Mouse (Mus musculus): ENCODE data around the gene Lhfpl2. TPM values are rescaled to one million over a fixed set of nuclear protein-coding genes. Genes with fewer than 3 reads are reported as not detected.

The Lhfpl2 gene
- polyA plus RNA-seq, 1 experiment = not detected

- TF ChIP-seq CTCF (IDR thresholded peaks at IDR 0.05; ENCODE audit: insufficient read depth, low read depth, low read length) = no peak
- no peak for TF ChIP-seq POLR2A (IDR thresholded peaks at IDR 0.05; ENCODE audit: insufficient read depth, low read depth, low read length)
- WGBS = 61% methylated on average over 5 of the region's 5 CpGs
- Histone ChIP-seq H3K27ac (ENCODE audit: insufficient read depth, low read depth, low read length) (no peak overlapping the region), H3K4me1 (ENCODE audit: control insufficient read depth, insufficient read depth, low read length) (peaks cover 11% of the 10 kb centered on the region; the same call in 1 of the 2 replicates), H3K4me3 (ENCODE audit: insufficient read depth, low read depth, low read length) (no peak overlapping the region)
These were observed 124.4 kb downstream of the Lhfpl2 start for GRCm38 (mm10) chr13:94182026-94182425.

- Histone ChIP-seq H3K4me1 (ENCODE audit: control insufficient read depth, insufficient read depth, low read length) (peaks cover 10% of the 10 kb centered on the region; the same call in 1 of the 2 replicates), H3K4me3 (ENCODE audit: insufficient read depth, low read depth, low read length) (no peak overlapping the region), H3K27ac (ENCODE audit: insufficient read depth, low read depth, low read length) (no peak overlapping the region)
- 74% methylated on average over 8 of the region's 8 CpGs for WGBS
- TF ChIP-seq POLR2A (IDR thresholded peaks at IDR 0.05; ENCODE audit: insufficient read depth, low read depth, low read length) = no peak
- no peak for TF ChIP-seq CTCF (IDR thresholded peaks at IDR 0.05; ENCODE audit: insufficient read depth, low read depth, low read length)
These were observed 125.9 kb downstream of the Lhfpl2 start for GRCm38 (mm10) chr13:94183372-94184021.

DNA sequence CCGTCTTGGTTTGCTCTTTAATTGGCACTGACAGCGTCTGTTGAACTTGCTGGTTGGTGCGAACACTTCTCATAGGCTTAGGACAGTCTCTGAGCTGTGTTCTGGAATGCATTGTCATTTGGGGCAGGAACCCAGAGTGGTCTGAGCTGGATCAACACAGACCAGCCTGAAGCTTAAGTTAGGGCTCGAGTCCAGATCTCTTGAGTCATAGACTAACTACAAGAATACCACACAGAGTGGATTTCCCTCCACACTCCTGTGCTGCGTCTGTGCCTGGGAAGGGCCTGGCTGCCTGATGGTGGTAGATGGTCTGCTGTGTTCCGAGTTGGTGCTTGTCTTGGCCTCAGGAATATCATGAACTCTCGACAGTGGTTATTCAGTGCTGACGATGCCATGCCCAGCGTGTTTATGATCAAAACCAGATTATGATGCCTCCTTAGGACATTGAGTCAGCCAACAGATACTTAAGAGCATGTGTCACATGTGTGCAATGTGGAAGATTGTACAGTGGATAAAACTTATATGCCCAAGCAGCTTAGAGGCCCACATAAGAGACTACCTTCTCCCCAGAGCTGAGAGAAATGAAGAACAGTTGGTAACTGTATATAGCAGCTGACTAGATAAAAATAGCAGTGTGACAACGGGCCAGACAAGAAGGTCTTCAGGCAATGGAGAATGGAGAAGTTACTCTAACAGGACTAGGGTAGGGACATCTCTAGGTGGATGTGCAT lies 127.3 kb downstream of the Lhfpl2 start:
- peaks cover 5% of the 10 kb centered on the region; the same call in 1 of the 2 replicates for H3K4me1 ChIP-seq (ENCODE audit: control insufficient read depth, insufficient read depth, low read length)
- TF ChIP-seq POLR2A (IDR thresholded peaks at IDR 0.05; ENCODE audit: insufficient read depth, low read depth, low read length) = no peak
- TF ChIP-seq CTCF (IDR thresholded peaks at IDR 0.05; ENCODE audit: insufficient read depth, low read depth, low read length) = no peak
- no peak overlapping the region for H3K4me3 ChIP-seq (ENCODE audit: insufficient read depth, low read depth, low read length)
- H3K27ac ChIP-seq (ENCODE audit: insufficient read depth, low read depth, low read length) = no peak overlapping the region
- WGBS = 84% methylated on average over 10 of the region's 10 CpGs

- TF ChIP-seq POLR2A (IDR thresholded peaks at IDR 0.05; ENCODE audit: insufficient read depth, low read depth, low read length) = no peak
- no peak for TF ChIP-seq CTCF (IDR thresholded peaks at IDR 0.05; ENCODE audit: insufficient read depth, low read depth, low read length)
- 86% methylated on average over 5 of the region's 6 CpGs for WGBS
These were observed 128.0 kb downstream of the Lhfpl2 start for GRCm38 (mm10) chr13:94185631-94186030.

DNA sequence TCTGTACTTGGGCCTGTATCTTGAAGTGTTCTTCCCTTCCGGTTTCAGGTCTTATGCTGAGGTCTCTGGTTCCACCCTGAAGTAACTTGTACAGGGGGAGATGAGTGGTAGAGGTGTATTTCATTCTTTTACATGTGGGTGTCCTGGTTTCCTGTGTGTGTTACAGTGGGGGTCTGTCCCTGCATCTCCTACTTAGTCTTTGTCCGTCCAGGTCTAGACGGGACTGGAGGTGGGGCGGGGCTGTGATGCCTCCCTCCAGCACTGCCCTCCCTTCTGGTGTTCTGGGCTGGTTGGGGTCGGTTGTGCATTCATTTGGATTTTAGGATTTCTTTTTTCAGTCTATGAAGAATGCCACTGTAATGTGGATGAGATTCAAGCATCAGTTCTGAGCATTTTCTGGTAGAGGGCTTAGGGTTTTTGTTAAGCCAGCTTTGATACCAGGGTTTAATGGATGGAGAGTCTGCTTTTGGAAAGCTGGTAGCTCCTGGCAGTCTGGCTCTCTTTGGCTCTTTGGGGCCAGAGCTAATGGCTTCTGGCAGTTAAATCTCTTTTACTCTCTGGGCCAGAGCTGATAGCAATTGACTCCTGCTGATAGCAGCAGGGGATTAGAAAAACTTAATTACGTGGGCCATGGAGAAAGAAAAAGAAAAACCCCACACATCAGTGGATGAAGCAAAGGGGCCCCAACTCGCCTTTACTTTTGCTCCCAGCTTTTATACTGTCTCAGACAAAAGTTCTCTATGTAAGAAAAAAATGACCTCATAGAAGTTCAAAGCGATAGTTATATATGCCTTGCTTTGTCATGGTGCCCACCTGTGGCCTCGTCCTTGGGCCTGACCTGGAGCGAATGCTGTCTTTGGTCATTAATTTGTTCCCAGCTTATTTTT lies 130.8 kb downstream of the Lhfpl2 start:
- Histone ChIP-seq H3K4me1 (ENCODE audit: control insufficient read depth, insufficient read depth, low read length) (peaks cover 11% of the 10 kb centered on the region), H3K27ac (ENCODE audit: insufficient read depth, low read depth, low read length) (no peak overlapping the region), H3K4me3 (ENCODE audit: insufficient read depth, low read depth, low read length) (no peak overlapping the region)
- TF ChIP-seq CTCF (IDR thresholded peaks at IDR 0.05; ENCODE audit: insufficient read depth, low read depth, low read length) (no peak), POLR2A (IDR thresholded peaks at IDR 0.05; ENCODE audit: insufficient read depth, low read depth, low read length) (no peak)
- WGBS = 47% methylated on average over 10 of the region's 10 CpGs

More at GRCm38 (mm10) chr13:94185631-94186030, 128.0 kb downstream of the Lhfpl2 start:
- no peak overlapping the region for H3K4me3 ChIP-seq (ENCODE audit: insufficient read depth, low read depth, low read length)
- H3K4me1 ChIP-seq (ENCODE audit: control insufficient read depth, insufficient read depth, low read length) = peaks cover 5% of the 10 kb centered on the region; the same call in 1 of the 2 replicates
- no peak overlapping the region for H3K27ac ChIP-seq (ENCODE audit: insufficient read depth, low read depth, low read length)

- WGBS = 94% methylated on average over 1 of the region's 1 CpGs
- H3K27ac ChIP-seq (ENCODE audit: insufficient read depth, low read depth, low read length) = no peak overlapping the region
These were observed 132.8 kb downstream of the Lhfpl2 start for GRCm38 (mm10) chr13:94190386-94190785.

DNA sequence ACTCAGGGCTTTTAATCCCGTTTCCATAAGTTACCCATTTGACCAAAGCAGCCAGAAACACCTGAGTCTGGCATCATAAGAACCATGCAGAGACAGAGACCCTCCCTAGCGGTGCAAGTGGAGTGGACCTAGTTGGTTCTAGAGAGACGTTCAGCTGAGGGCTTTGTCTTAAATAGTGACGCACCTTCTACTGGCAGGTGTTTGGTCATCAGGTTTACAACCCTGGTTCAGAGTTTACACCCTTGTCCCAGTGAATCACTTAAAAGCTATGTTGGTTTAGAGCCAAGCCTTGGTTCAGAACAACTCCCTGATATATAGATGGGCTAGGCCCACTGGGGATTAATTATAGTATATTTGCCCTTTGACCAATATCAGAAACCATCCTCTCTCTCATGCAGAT lies 135.6 kb downstream of the Lhfpl2 start:
- H3K4me3 ChIP-seq (ENCODE audit: insufficient read depth, low read depth, low read length) = no peak overlapping the region
- no peak for TF ChIP-seq POLR2A (IDR thresholded peaks at IDR 0.05; ENCODE audit: insufficient read depth, low read depth, low read length)
- TF ChIP-seq CTCF (IDR thresholded peaks at IDR 0.05; ENCODE audit: insufficient read depth, low read depth, low read length) = no peak
- WGBS = 87% methylated on average over 4 of the region's 4 CpGs
- peaks cover 5% of the 10 kb centered on the region for H3K4me1 ChIP-seq (ENCODE audit: control insufficient read depth, insufficient read depth, low read length)
- no peak overlapping the region for H3K27ac ChIP-seq (ENCODE audit: insufficient read depth, low read depth, low read length)

More at GRCm38 (mm10) chr13:94190386-94190785, 132.8 kb downstream of the Lhfpl2 start:
- Histone ChIP-seq H3K4me3 (ENCODE audit: insufficient read depth, low read depth, low read length) (no peak overlapping the region), H3K4me1 (ENCODE audit: control insufficient read depth, insufficient read depth, low read length) (peaks cover 11% of the 10 kb centered on the region)
- no peak for TF ChIP-seq POLR2A (IDR thresholded peaks at IDR 0.05; ENCODE audit: insufficient read depth, low read depth, low read length)
- no peak for TF ChIP-seq CTCF (IDR thresholded peaks at IDR 0.05; ENCODE audit: insufficient read depth, low read depth, low read length)

GRCm38 (mm10) chr13:94198616-94199015 lies 141.0 kb downstream of the Lhfpl2 start:
- TF ChIP-seq POLR2A (IDR thresholded peaks at IDR 0.05; ENCODE audit: insufficient read depth, low read depth, low read length) = no peak
- no peak for TF ChIP-seq CTCF (IDR thresholded peaks at IDR 0.05; ENCODE audit: insufficient read depth, low read depth, low read length)
- no peaks in the 10 kb centered on the region for H3K4me1 ChIP-seq (ENCODE audit: control insufficient read depth, insufficient read depth, low read length)

More at GRCm38 (mm10) chr13:94198616-94199015, 141.0 kb downstream of the Lhfpl2 start:
- H3K4me3 ChIP-seq (ENCODE audit: insufficient read depth, low read depth, low read length) = no peak overlapping the region
- WGBS = 93% methylated on average over 6 of the region's 6 CpGs
- H3K27ac ChIP-seq (ENCODE audit: insufficient read depth, low read depth, low read length) = no peak overlapping the region
